Mouse (Mus musculus) gastrocnemius, adult 18-20 months (tissue): ENCODE results near the gene Pgs1. TPM values are rescaled to one million over a fixed set of nuclear protein-coding genes. Genes with fewer than 3 reads are reported as not detected.

Experiments used
- DNase-seq: peaks from one replicate; pipeline ENCODE4 v3.0.0; 2021; ENCODE audit warnings: low spot score
- total RNA-seq, 2 experiments: library from RNA; stranded (reverse); gene quantifications; 2 replicates each; pipeline ENCODE4 v1.2.3; 2021

Pgs1 gene
- total RNA-seq, 2 experiments from 2014 or later, result 17.6 to 18.5 TPM

GRCm38 (mm10) chr11:117975211-117975967 is 10.7 kb upstream of the Pgs1 start:
- DNase-seq, result no peak

DNA sequence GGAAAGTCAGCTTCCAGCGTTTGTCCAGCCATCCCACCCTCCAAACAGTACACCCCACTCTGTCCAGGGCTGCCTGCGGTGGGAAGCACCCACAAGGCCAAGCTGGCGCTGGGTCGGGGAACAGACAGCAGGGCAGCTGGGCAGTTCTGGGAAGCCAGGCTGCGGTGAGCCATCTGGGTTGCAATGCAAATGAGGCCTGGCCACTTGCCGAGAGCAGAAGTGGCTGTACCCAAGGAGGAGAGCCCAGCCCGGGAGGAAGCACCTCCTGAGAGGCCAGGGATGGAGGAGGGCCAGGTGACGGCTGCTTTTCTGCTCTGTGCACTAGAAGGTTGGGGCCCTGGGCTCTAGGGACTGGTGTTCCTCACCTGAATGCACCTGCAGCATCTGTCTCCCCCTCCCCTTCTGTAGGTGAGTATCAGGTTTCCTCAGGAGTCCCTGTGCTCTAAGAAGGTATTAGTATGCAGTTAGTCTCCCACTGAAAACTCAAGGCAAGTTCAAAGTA is 10.0 kb upstream of the Pgs1 start:
- peak; percentile 56 for DNase-seq

- no peak for DNase-seq
Measured at GRCm38 (mm10) chr11:117977694-117978360, 8.3 kb upstream of the Pgs1 start.

GRCm38 (mm10) chr11:117979388-117979787 is 6.7 kb upstream of the Pgs1 start:
- no peak for DNase-seq

DNA sequence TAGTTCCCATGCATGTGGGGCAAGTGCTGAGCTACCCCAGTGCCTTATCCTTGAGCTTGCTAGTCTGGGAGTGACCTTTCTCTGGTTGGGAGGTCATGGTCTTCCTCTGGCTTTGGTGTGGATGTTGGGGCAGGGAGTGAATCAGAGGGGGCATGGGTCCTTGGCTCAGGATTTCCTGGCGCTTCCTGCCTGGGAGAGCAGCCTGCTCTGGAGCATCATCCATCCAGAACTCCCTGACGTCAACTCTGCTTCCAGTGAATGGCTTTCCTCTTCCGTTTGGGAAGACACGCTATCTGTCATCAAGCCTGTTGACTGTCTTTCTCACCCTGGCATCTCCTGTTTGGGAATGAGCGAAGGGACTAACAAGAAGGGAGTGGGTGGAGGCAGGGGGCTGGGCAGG is 3.7 kb upstream of the Pgs1 start:
- DNase-seq, result no peak

DNA sequence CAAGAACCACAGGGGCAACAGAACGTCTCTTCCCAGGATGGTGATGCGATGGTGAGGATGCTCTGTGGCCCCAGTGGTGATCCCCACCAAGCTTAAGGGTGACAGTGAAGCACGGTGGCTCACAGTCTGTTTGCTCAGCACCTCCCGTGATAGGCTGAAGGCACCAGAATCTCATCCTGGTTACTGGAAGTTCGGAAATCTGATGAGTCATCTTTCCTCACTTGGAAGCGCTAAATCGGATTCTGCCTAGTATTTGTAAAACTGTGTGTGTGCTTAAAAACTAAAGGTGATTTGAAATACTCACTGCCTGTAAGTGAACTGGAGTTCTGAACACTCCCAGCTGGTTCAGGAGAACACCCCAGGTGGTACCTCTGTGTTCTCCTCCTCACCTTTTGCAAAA is 2.3 kb upstream of the Pgs1 start:
- DNase-seq, result no peak

- no peak for DNase-seq
Measured at GRCm38 (mm10) chr11:117987032-117987451, 950 bp downstream of the Pgs1 start.

DNA sequence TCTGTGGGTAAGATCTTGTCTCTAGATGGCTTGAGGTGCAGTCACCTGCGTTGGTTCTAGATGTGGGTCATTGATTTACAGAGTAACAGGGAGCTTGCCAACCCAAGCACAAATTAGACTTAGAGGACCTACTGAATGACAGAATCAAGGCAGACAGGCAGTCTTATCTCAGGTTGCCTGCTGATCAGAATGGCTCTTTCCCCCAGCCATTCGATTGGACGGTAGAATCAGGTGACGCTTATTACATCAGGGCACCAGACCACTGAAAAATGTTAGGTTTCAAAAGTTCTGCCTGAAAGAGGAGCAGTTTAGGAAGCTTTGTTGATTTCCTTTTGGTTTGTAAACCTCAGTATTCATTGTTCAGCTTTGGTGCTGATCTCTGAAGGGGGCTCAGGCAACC is 1.9 kb downstream of the Pgs1 start:
- no peak for DNase-seq

- DNase-seq, result no peak
Measured at GRCm38 (mm10) chr11:117989241-117989640, 3.1 kb downstream of the Pgs1 start.

GRCm38 (mm10) chr11:117989926-117990325 is 3.8 kb downstream of the Pgs1 start:
- DNase-seq, result no peak

DNA sequence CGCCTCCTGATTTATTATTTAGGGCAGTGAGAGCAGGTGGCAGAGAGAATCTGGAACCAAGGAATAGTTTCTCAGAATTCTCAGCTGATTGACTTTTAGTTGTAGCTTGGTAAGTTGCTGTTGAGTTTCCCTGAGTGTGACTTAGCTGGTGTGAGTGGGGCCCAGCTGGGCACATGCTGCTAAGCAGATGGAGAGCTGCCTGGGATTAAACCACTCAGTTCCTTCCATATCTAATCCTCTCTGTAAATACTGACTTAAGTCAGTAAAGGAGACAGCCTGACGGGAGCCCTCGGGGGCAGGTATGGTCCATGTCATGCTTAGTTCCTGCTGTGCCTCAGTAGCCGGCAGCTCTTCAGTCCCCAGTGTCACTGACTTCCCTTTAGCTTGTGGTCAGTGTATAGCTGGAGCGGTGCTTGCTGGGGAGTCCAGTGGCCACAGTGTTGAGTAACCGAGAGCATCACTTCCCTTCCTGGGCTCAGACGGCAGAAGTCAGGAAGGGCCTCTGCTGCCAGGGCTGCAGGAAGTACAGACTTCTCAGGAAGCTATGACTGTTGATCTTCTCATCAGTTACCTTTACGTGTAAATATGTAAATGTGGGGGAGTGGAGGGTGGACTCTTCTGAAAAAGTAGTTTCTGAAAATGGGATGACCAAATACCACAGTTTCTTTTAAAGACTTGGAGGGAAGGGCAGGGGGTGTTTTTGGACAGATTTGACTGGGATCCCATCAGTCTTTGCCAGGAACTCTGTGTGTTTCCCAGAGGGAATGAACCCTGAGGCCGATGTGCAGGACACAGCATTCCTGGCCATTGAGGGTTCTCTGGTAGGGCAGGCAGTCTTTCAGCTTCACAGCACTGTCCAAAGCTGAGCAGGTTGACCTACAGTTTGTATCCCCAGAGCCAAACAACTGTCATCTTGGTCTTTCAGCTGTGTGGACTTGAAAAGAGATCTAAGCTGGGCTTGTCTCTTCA is 5.7 kb downstream of the Pgs1 start:
- DNase-seq, result peak; percentile 14

GRCm38 (mm10) chr11:117993190-117994175 is 7.4 kb downstream of the Pgs1 start:
- no peak for DNase-seq

GRCm38 (mm10) chr11:117994250-117995057 is 8.4 kb downstream of the Pgs1 start:
- peak; percentile 46 for DNase-seq

- no peak for DNase-seq
Measured at GRCm38 (mm10) chr11:117995255-117995654, 9.2 kb downstream of the Pgs1 start.

DNA sequence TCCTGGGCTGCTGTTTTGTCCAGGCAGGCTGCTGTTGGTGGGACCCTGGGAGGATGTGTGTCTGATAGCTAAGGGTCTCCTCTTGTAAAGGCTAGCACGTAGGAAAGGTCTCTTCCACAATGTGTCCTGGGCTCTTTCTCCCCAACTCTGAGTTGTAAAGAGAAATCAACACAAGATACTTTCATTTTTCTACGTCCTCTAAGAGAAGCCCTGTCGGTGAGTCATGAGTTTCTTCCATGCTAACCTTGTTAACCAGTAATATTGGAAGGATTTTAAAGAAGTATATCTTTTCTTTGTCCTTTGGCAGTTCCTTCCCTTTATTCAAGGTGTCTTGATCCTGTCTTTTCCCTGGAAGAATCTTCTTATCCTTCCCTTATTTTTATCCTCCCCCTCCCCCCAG is 9.6 kb downstream of the Pgs1 start:
- DNase-seq, result no peak

- DNase-seq, result no peak
Measured at GRCm38 (mm10) chr11:117996066-117996465, 10.0 kb downstream of the Pgs1 start.

- DNase-seq, result no peak
Measured at GRCm38 (mm10) chr11:117997085-117997484, 11.0 kb downstream of the Pgs1 start.

GRCm38 (mm10) chr11:117998356-117998755 is 12.3 kb downstream of the Pgs1 start:
- no peak for DNase-seq

DNA sequence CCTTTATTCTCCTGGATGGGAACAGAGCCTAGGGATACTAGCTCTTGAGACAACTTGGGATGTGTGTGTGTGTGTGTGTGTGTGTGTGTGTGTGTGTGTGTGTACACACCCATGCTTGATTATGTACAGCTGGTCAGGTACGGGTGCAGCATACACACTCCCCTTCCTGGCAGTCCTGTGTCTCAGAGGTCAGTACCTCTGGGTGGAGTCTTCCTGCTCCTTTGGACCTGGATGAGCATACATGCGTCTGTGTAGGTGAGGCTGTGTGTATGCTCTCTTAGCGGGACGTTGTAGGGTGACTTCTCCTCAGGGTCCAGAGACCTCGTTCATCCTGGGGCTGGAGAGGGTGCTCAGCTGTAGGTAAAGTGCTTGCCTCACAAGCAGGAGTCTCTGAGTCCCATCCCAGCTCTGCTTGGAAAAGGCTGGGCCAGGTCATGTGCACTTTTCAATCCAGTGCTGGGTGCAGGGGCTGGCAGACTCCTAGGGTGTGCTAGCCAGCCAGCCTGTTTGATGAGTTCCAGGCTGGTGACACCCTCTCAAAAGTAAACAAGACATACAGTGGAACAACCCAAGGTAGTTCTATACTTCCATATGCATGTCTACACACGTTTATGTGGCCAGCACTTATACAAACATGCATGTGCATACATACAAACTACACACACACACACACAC is 13.3 kb downstream of the Pgs1 start:
- no peak for DNase-seq
